Mouse (Mus musculus) hindbrain, embryonic 11.5 days (tissue): ENCODE data around the gene Prkag3. TPM values are rescaled to one million over a fixed set of nuclear protein-coding genes. Genes with fewer than 3 reads are reported as not detected.

Experiments used
- ATAC-seq: fragments of 200-750 bp; cut with Nextera tagmentation; 2 replicates; pipeline ENCODE4 v1.8.0; 2017; ENCODE audit warnings: mild to moderate bottlenecking, moderate TSS enrichment, moderate library complexity; ENCODE audit not compliant: low FRiP score
- DNase-seq: peaks from one replicate; pipeline ENCODE4 v3.0.0-alpha.2; 2015; ENCODE audit warnings: low spot score
- H3K27ac ChIP-seq: fragments of 300-500 bp; sonication (generic); 2 replicates; pipeline ENCODE4 v1.5.1; 2014; ENCODE audit warnings: mild to moderate bottlenecking, low read depth, low read length
- H3K27me3 ChIP-seq: fragments of 300-500 bp; sonication (generic); 2 replicates; pipeline ENCODE4 v1.6.1; 2014; ENCODE audit warnings: mild to moderate bottlenecking, low read length, moderate library complexity, mixed read lengths; ENCODE audit not compliant: control insufficient read depth, insufficient read depth
- H3K36me3 ChIP-seq: fragments of 300-500 bp; sonication (generic); 2 replicates; pipeline ENCODE4 v1.6.1; 2014; ENCODE audit warnings: mild to moderate bottlenecking, low read length, moderate library complexity, mixed read lengths; ENCODE audit not compliant: control insufficient read depth, insufficient read depth
- H3K4me1 ChIP-seq: fragments of 300-500 bp; sonication (generic); replicated peaks from 2 replicates; pipeline ENCODE4 v1.6.1; 2014; ENCODE audit warnings: low read length, mixed read lengths; ENCODE audit not compliant: control insufficient read depth, insufficient read depth
- H3K4me2 ChIP-seq: fragments of 300-500 bp; sonication (generic); replicated peaks from 2 replicates; pipeline ENCODE4 v1.6.1; 2014; ENCODE audit warnings: mild to moderate bottlenecking, low read depth, low read length
- H3K4me3 ChIP-seq: fragments of 300-500 bp; sonication (generic); 2 replicates; pipeline ENCODE4 v1.5.1; 2014; ENCODE audit warnings: low read depth, low read length
- H3K9ac ChIP-seq: fragments of 300-500 bp; sonication (generic); 2 replicates; pipeline ENCODE4 v1.6.1; 2014; ENCODE audit warnings: low read depth, low read length
- H3K9me3 ChIP-seq: fragments of 300-500 bp; sonication (generic); 2 replicates; pipeline ENCODE4 v1.6.1; 2016; ENCODE audit warnings: low read length; ENCODE audit not compliant: control insufficient read depth
- WGBS: fragments of 180-500 bp; shearing (Covaris S2); extraction: QIAGEN DNeasy Blood & Tissue Kit; methylation state at CpG from one replicate; pipeline ENCODE4 v1.1.7; 2014; 5-methylcytosine and 5-hydroxymethylcytosine counted together
- polyA plus RNA-seq: library from polyadenylated mRNA; unstranded; fragments of >200 nt; fragmentation: Nextera tagmentation; extraction: Ambion mirVana; gene quantifications from 2 replicates; pipeline ENCODE4 v1.2.1, GENCODE M21; 2014

The Prkag3 gene
- 0.22 TPM in 1 of 2 replicates, not detected in the other for polyA plus RNA-seq

DNA sequence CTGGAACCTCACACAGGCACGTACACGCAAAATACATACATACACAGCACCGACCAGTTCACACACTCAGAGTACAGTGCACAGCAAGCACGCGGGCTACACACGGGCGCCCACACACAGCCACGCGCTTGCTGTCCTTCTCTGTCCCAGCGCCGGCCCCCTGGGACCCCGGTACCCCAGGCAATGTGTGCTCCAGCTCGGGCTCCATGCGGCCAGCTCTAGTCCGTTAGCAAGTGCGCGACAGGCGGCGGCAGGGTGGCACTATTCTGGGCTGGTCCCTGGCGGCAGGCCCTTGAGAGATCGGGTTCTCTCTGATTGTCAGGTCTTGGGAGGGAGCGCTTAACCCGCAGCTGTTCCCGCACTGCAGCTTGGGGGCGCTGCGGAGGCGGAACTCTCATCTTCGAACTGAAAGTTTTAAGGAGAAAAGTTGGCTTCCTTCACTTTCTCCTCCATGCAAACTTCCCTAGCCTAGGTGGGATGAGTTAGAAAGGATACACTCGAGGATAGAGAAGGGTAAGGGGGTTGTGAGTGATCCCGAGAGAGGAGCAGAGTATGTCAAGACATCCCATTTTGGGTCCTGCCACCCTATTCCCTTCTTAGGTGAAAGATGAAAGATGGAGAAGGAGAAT lies at the start of gene Prkag3:
Gene Prkag3 (minus strand): TSS at position 579 of the 629 bp plus-strand sequence.
- 11% methylated on average over 30 of the region's 30 CpGs for WGBS
- H3K4me3 ChIP-seq: peak within 1 kb of the TSS; percentile 4; the same call in 1 of the 2 replicates

GRCm38 (mm10) chr1:74797459-74797858 lies 48.4 kb upstream of the Prkag3 start:
- DNase-seq (peak; percentile 69), ATAC-seq (peak; percentile 81)
- Histone ChIP-seq H3K4me1 (peaks cover 8% of the 10 kb centered on the region), H3K27ac (no peak overlapping the region), H3K4me2 (no peak overlapping the region), H3K36me3 (no peaks in the 10 kb centered on the region), H3K9ac (no peak overlapping the region), H3K4me3 (no peak overlapping the region), H3K9me3 (no peaks in the 10 kb centered on the region), H3K27me3 (peaks cover 89% of the 10 kb centered on the region)
- 9% methylated on average over 5 of the region's 5 CpGs for WGBS

More for the DNA sequence above, at the start of gene Prkag3:
- no peaks in the 10 kb centered on the region for H3K4me1 ChIP-seq
- H3K4me2 ChIP-seq: no peak within 1 kb of the TSS; the same call in 1 of the 2 replicates
- H3K36me3 ChIP-seq: no peaks in the 10 kb centered on the region
- peaks cover 9% of the 10 kb centered on the region for H3K27me3 ChIP-seq
- DNase-seq (peak; percentile 68), ATAC-seq (no peak)
- H3K9me3 ChIP-seq: no peaks in the 10 kb centered on the region
- H3K9ac ChIP-seq: no peak within 1 kb of the TSS
- H3K27ac ChIP-seq: no peak within 1 kb of the TSS

DNA sequence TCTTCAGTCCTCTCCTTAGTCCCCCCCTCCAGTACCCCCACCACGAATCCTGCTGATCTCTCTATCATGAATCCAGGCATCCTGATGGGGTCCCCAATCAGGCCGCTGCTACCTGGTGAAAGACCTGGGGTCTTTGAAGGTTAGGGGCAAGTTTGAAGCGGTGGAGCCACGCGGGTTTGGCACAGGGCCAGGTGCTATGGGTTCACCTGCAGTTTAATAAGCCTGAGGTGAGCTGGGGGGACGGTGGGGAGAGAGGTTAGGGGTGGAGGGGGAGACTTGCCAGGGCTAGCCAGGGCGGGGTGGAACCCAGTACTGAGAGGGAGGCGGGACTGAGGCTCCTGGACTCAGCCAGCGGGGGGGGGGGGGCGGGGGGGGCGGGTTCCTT lies 46.1 kb upstream of the Prkag3 start:
- ATAC-seq: no peak
- Histone ChIP-seq H3K4me2 (peak overlapping the region; percentile 39; the same call in 1 of the 2 replicates), H3K27me3 (peaks cover 92% of the 10 kb centered on the region), H3K27ac (no peak overlapping the region), H3K4me3 (no peak overlapping the region), H3K4me1 (peaks cover 7% of the 10 kb centered on the region), H3K9me3 (no peaks in the 10 kb centered on the region), H3K9ac (no peak overlapping the region), H3K36me3 (no peaks in the 10 kb centered on the region)
- no peak for DNase-seq
- WGBS: 4% methylated on average over 9 of the region's 11 CpGs

DNA sequence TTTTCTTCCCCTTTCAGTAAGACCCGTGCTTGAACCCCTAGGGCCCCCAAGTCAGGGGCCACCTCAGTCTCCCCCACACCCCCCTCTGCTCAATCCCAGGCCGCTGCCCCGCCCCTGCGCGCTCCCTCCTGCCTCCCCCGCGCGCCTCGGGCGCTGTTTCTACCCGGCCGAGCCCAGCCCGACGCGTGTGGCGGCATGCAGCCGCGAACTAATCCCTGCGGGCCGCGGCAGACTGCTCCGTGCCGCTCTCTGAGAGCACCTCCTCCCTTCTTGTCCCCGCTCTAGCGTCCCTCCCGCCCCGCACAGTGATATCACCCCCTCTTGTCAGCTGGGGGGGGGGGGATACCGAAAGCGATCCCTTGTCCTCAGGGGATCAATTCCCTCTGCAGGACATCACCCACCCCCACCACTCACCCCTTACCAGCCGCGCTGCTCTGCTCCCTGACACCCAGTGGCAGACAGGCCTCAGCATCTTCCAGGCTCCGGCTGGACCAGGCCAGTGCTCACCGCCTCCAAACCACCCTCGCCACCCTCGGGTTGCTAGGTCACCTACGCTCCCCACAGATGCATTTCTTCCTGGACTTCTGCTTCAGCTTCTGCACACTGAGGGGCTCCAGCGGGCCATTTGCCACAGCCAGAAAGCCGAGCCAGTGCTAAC lies 45.6 kb upstream of the Prkag3 start:
- ATAC-seq (no peak), DNase-seq (peak; percentile 58)
- H3K9me3 ChIP-seq: no peaks in the 10 kb centered on the region
- H3K27ac ChIP-seq: no peak overlapping the region
- peak overlapping the region; percentile 39 for H3K4me2 ChIP-seq
- peaks cover 92% of the 10 kb centered on the region for H3K27me3 ChIP-seq
- H3K36me3 ChIP-seq: no peaks in the 10 kb centered on the region
- H3K4me3 ChIP-seq: peak overlapping the region; percentile 16; the same call in 1 of the 2 replicates
- 0% methylated on average over 25 of the region's 38 CpGs for WGBS
- H3K9ac ChIP-seq: no peak overlapping the region
- peaks cover 7% of the 10 kb centered on the region for H3K4me1 ChIP-seq

GRCm38 (mm10) chr1:74792831-74793660 lies 44.0 kb upstream of the Prkag3 start:
- Histone ChIP-seq H3K27me3 (peaks cover 90% of the 10 kb centered on the region), H3K9me3 (no peaks in the 10 kb centered on the region), H3K4me1 (peaks cover 7% of the 10 kb centered on the region), H3K27ac (no peak overlapping the region), H3K4me2 (0 out of 2 replicates have a peak overlapping the region, but pooled peaks have one; percentile 5), H3K9ac (no peak overlapping the region), H3K4me3 (no peak overlapping the region), H3K36me3 (no peaks in the 10 kb centered on the region)
- 4% methylated on average over 19 of the region's 19 CpGs for WGBS
- no peak for DNase-seq
- no peak for ATAC-seq

DNA sequence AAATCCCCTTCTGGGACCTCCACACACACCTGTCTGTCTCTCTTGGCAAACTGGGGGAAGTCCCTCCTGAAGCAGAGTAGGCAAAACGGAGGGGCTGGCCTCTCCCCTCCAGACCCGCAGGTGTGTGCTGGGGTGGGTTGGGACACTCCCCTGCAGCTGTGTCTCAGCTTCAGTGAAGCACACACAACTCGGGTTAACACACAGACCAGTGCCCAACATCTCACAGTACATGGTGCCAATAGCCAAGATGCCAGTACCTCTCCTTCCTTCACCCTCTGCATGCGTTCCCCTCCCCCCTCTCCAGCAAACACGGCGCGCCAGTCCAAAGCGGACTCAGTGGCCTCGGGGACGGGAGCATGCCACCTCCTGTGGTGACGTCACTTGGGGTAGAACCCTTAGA lies 42.2 kb upstream of the Prkag3 start, which contains the start of gene Wnt10a:
Gene Wnt10a (plus strand): TSS at position 268 of the 400 bp plus-strand sequence.
- ATAC-seq: no peak
- Histone ChIP-seq H3K4me1 (peaks cover 7% of the 10 kb centered on the region), H3K4me2 (peak within 1 kb of the TSS; percentile 29), H3K27me3 (peaks cover 94% of the 10 kb centered on the region), H3K27ac (no peak within 1 kb of the TSS), H3K9me3 (no peaks in the 10 kb centered on the region), H3K9ac (peak within 1 kb of the TSS; percentile 4; the same call in 1 of the 2 replicates), H3K36me3 (no peaks in the 10 kb centered on the region), H3K4me3 (peak within 1 kb of the TSS; percentile 18)
- WGBS: 0% methylated on average over 10 of the region's 11 CpGs
- DNase-seq: no peak

- Histone ChIP-seq H3K4me2 (no peak overlapping the region), H3K4me1 (peaks cover 7% of the 10 kb centered on the region), H3K36me3 (no peaks in the 10 kb centered on the region), H3K27ac (no peak overlapping the region), H3K9me3 (no peaks in the 10 kb centered on the region), H3K9ac (no peak overlapping the region), H3K27me3 (peaks cover 91% of the 10 kb centered on the region), H3K4me3 (no peak overlapping the region)
- DNase-seq: no peak
- 4% methylated on average over 3 of the region's 3 CpGs for WGBS
- no peak for ATAC-seq
Observed at GRCm38 (mm10) chr1:74790095-74790494, 41.1 kb upstream of the Prkag3 start.

DNA sequence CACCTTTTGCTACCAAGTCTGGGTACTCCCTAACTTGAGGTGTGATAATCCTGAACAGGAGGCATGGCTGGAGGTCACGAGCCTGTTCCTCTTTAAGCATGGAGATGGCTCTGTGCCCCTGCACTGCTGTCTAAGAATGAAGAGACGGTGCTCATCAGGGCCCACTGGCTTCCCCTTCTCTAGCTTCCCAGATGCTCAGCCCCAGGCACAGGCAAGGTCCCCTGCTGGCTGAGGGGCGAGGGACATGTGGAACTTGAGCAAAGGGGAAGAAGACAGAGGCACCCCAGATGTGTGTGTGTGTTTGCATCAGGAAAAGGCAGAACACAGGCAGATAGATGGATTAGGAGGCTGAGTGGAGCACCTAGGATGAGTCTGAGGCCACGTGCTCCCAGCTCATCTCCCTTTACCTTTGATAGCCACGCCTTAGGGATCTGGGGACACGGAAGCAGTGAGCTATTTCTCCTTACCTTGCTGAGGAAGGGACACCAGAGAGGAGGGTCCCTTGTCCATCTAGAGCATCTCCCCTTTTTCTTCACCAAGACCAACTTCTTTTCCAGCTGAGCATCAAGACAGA lies 39.7 kb upstream of the Prkag3 start:
- no peak overlapping the region for H3K4me2 ChIP-seq
- H3K4me1 ChIP-seq: peaks cover 8% of the 10 kb centered on the region
- ATAC-seq: no peak
- H3K27ac ChIP-seq: no peak overlapping the region
- no peak for DNase-seq
- H3K36me3 ChIP-seq: no peaks in the 10 kb centered on the region
- H3K4me3 ChIP-seq: no peak overlapping the region
- H3K9ac ChIP-seq: no peak overlapping the region
- H3K9me3 ChIP-seq: no peaks in the 10 kb centered on the region
- WGBS: 28% methylated on average over 6 of the region's 6 CpGs
- H3K27me3 ChIP-seq: peaks cover 92% of the 10 kb centered on the region
